9 mouse cellular contexts compared by ENCODE assay signal in genomic region chr10:93274277-93274696, GRCm38 (mm10). TPM values are rescaled to one million over a fixed set of nuclear protein-coding genes. Genes with fewer than 3 reads are reported as not detected.
DNase-seq lines count a peak whose midpoint lies in the region; ATAC-seq and TF ChIP-seq lines count a peak whose summit lies in the region.
"Had no signal": no experiment of that assay in that cellular context is flagged by ENCODE, and none has a peak within 500 bp of the region (broad histone marks: within the 10 kb centered on the region; RNA-seq: fewer than 3 reads in every experiment).

No protein-coding gene starts in this region.

- H3K36me3 ChIP-seq in intestine, postnatal 0 days (ENCODE audit: control insufficient read depth, insufficient read depth) = no peaks in the 10 kb centered on the region
- no peaks in the 10 kb centered on the region for H3K36me3 ChIP-seq in intestine, embryonic 15.5 days
- 0 out of 2 replicates have a peak, but pooled peaks cover 5% of the 10 kb centered on the region for H3K36me3 ChIP-seq in liver, embryonic 12.5 days

- DNase-seq in CD4-positive helper T cell, adult 2 months (ENCODE audit: low read depth, low spot score) = peak; percentile 68
- DNase-seq in NIH3T3 (ENCODE audit: low read depth) = peak; percentile 29
- DNase-seq in ovary, postnatal 14 days (ENCODE audit: low spot score) = no peak
- no peak for DNase-seq in layer of hippocampus, adult 8-10 months (ENCODE audit: low spot score in 2 of 2)
- DNase-seq: heart, postnatal 36 days had no signal

- no peak for ATAC-seq in intestine, postnatal 0 days
- ATAC-seq in intestine, embryonic 15.5 days = no peak
- peak; percentile 70 for ATAC-seq in inflammation-experienced regulatory T-cells, adult 6 months
- no peak for ATAC-seq in liver, embryonic 12.5 days

- TF ChIP-seq CTCF in intestine, postnatal 0 days (IDR thresholded peaks at IDR 0.05; ENCODE audit: low read depth) = peak; percentile 21; the same call in 1 of the 2 replicates

- WGBS in intestine, postnatal 0 days = 59% methylated on average over 2 of the region's 2 CpGs
- WGBS in intestine, embryonic 15.5 days = 47% methylated on average over 2 of the region's 2 CpGs
- 47% methylated on average over 2 of the region's 2 CpGs for WGBS in liver, embryonic 12.5 days (ENCODE audit: insufficient replicate concordance)

- H3K27me3 ChIP-seq in intestine, postnatal 0 days (replicated peaks; ENCODE audit: control insufficient read depth, insufficient read depth, low read length) = no peaks in the 10 kb centered on the region
- no peaks in the 10 kb centered on the region for H3K27me3 ChIP-seq in intestine, embryonic 15.5 days (replicated peaks)
- no peaks in the 10 kb centered on the region for H3K27me3 ChIP-seq in liver, embryonic 12.5 days (replicated peaks)

- no peak overlapping the region for H3K27ac ChIP-seq in intestine, postnatal 0 days (ENCODE audit: low read depth, low read length)
- H3K27ac ChIP-seq in intestine, embryonic 15.5 days = no peak overlapping the region
- H3K27ac ChIP-seq in liver, embryonic 12.5 days = no peak overlapping the region

- H3K4me2 ChIP-seq in intestine, postnatal 0 days (replicated peaks; ENCODE audit: low read depth) = no peak overlapping the region
- no peak overlapping the region for H3K4me2 ChIP-seq in intestine, embryonic 15.5 days (replicated peaks)
- H3K4me2 ChIP-seq in liver, embryonic 12.5 days = no peak overlapping the region

- no peaks in the 10 kb centered on the region for H3K9me3 ChIP-seq in intestine, postnatal 0 days (ENCODE audit: control insufficient read depth)
- no peaks in the 10 kb centered on the region for H3K9me3 ChIP-seq in intestine, embryonic 15.5 days
- no peaks in the 10 kb centered on the region for H3K9me3 ChIP-seq in liver, embryonic 12.5 days (replicated peaks)

- no peak overlapping the region for H3K4me3 ChIP-seq in intestine, postnatal 0 days (ENCODE audit: low read depth, low read length)
- H3K4me3 ChIP-seq in intestine, embryonic 15.5 days (replicated peaks) = no peak overlapping the region
- H3K4me3 ChIP-seq in liver, embryonic 12.5 days = no peak overlapping the region

- H3K4me1 ChIP-seq in intestine, postnatal 0 days (replicated peaks; ENCODE audit: control insufficient read depth, insufficient read depth, low read length) = no peaks in the 10 kb centered on the region
- peaks cover 39% of the 10 kb centered on the region for H3K4me1 ChIP-seq in intestine, embryonic 15.5 days (replicated peaks)
- H3K4me1 ChIP-seq in liver, embryonic 12.5 days = peaks cover 25% of the 10 kb centered on the region; the same call in 1 of the 2 replicates

- no peak overlapping the region for H3K9ac ChIP-seq in intestine, postnatal 0 days (ENCODE audit: low read depth, low read length)
- no peak overlapping the region for H3K9ac ChIP-seq in intestine, embryonic 15.5 days
- H3K9ac ChIP-seq in liver, embryonic 12.5 days = no peak overlapping the region

RNA-seq across cellular contexts. Expression of gene Elk3, which starts 36.6 kb away (rescaled TPM):
- 14.2 and 16.4 TPM in 2 replicates for polyA plus RNA-seq in intestine, postnatal 0 days (2015; fragmentation: Nextera tagmentation; extraction: Ambion mirVana)
- 21.9 and 22.3 TPM in 2 replicates for polyA plus RNA-seq in intestine, embryonic 15.5 days (2015; fragmentation: Nextera tagmentation; extraction: Ambion mirVana)
- polyA plus RNA-seq in inflammation-experienced regulatory T-cells, adult 6 months (2017; shearing (Covaris generic)) = 10 to 100 TPM; 36.0 to 50.7 (median 38.6) TPM
- polyA plus RNA-seq in liver, embryonic 12.5 days (2016; fragmentation: Nextera tagmentation; extraction: Ambion mirVana) = 8.6 and 9.6 TPM in 2 replicates
- total RNA-seq in layer of hippocampus, adult 8-10 months (2022) = 10 to 100 TPM in 2 of 4 experiments, 1 to 10 TPM in 2; 7.5 to 18.4 (median 12.0) TPM

Comparison
In these comparisons a context has a peak if more than half of its experiments do, and no peak if none do; other contexts are left out.
1. DNase-seq: peak in CD4-positive helper T cell, adult 2 months (single experiment) and NIH3T3 (single experiment); none in ovary, postnatal 14 days (single experiment) and layer of hippocampus, adult 8-10 months (0 of 2).